Mouse (Mus musculus): Measurements from ENCODE around the gene Shisa8.

Shisa8 gene

GRCm38 (mm10) chr15:82223657-82224601, 11.3 kb upstream of the Shisa8 start, which contains the start of gene Tnfrsf13c:
Tnfrsf13c (minus strand) TSS chr15:82224369.
- DNase-seq (ENCODE audit: inconsistent age in 2 of 2, low spot score in 1 of 2): no peak

DNA sequence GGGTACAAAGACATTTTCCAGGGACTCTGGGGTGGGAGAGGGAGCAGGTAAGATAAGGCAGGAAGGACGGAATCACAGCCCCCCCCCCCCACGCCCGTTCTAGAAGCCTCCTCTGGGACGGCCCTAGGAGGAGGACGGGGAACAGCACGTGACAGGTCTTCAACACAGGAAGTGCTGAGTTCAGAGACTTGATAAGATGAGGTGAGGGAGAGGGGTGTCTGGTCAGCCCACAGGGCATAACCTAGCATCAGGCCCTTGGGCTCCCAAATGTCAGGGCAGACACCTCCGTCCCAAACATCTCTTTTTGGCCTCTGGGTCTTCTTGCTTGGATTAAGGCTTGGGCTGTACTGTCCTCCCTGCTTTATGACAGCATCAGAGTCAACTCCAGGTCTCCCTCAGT, 10.6 kb upstream of the Shisa8 start:
- no peak for DNase-seq (ENCODE audit: inconsistent age in 2 of 2, low spot score in 1 of 2)

DNA sequence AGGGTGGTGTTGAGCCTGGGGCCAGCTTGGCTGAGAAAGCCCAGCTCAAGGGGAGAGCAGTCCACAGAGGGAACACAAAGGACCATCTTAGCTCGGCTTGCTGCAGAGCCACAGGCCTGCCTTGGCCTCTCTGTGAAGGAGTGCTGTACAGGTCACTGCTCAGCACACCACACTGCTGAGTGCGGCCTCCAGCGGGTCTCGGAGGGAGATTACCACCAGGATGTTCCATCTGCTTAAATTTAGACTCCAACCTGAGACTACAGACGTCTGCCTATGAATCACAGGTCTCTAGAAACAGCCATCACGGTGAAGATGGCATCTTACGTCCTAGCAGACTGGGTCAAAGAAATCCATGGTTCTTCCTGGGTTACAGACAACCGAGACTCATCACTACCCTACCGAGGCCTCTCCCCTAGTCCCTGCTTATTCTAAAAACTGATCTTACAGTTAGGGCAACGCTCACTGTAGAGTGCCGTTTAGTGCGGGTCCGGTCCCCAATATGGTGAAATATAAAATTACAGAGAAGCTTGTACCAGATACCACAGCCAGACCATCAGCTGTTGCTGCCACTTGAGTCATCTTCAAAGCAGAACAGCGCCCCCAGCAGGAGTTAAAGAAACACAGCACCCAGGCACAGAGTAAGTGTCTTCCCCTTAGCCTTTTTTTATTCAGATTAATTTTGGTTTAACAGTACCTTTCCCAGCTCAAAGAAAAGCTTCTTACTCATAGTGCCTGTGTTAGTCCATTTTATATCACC, 8.7 kb upstream of the Shisa8 start:
- no peak for DNase-seq (ENCODE audit: inconsistent age in 2 of 2, low spot score in 1 of 2)

DNA sequence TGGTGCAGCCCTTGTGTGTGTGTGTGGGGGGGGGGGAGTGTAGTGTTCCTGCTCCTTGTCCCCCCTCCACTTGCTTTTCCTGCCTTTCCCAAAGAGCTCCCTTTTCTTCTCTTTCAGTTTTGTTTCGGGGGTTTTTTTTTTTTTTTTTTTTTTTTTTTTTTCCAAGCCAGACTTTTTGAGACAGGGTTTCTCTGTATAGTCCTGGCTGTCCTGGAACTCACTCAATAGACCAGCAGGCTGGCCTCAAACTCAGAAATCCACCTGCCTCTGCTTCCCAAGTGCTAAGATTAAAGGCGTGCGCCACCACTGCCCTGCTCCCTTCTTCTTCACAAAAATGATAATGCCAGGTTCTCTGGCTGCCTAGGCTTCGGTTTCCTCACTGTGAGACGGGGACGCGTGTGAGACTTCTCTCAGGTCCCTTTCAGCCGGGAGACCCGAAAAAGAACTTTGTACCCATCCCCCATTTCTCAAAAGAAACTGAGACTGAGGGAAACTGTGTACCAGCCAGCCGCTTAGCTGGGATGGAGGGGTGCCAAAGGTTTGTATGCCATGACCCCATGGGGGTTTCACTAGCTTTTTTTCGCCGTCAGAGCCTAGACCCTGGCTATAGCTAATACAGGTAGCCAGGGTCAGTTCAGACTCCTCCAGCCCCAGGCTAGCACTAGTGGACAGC, 7.5 kb upstream of the Shisa8 start:
- DNase-seq (ENCODE audit: inconsistent age in 2 of 2, low spot score in 1 of 2): no peak

GRCm38 (mm10) chr15:82218778-82219666, 6.4 kb upstream of the Shisa8 start:
- DNase-seq (ENCODE audit: inconsistent age in 2 of 2, low spot score in 1 of 2): no peak

DNA sequence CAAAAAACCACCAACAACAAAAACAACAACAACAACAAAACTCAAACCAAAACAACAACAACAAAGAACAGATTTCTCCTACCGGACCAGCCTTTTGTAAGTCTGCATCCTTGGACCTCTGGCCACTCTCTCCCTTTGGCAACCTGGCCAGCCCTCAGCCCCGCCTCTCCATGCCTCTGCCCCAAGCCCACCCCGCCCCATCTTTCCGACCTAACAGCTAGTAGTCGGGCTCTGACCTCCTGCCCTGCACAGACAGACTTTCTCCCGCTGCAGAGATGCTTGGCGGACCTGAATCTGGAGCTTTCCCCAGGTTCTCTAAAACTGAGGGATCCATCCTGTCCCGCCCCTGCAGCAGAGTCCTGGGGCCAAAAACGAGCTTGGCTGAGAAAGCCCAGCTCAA, 5.4 kb upstream of the Shisa8 start:
- no peak for DNase-seq (ENCODE audit: inconsistent age in 2 of 2, low spot score in 1 of 2)

DNA sequence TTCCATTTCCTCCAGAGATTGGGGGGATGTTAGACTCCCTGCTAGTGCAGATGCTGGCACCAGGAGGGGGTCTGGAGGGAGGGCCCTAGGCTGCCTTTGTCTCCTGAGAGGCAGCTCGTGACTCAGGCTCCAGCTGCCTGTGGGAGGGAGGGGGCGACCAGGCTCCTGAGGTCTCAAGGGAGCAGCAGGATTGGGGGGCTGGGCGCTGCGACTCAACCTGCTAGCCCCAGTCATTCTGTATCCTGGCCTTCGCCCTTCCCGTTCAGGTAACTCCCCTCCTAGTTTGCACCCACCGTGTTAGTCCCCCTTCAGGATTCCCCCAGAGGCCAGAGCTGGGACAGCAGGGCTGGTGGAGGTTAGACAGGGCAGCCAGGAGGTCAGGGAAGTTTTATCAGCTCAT, 4.4 kb upstream of the Shisa8 start:
- no peak for DNase-seq (ENCODE audit: inconsistent age in 2 of 2, low spot score in 1 of 2)

- DNase-seq (ENCODE audit: inconsistent age in 2 of 2, low spot score in 1 of 2): no peak
Observed at GRCm38 (mm10) chr15:82216142-82216827, 3.7 kb upstream of the Shisa8 start.

- DNase-seq (ENCODE audit: inconsistent age in 2 of 2, low spot score in 1 of 2): no peak
Observed at GRCm38 (mm10) chr15:82215332-82216046, 2.9 kb upstream of the Shisa8 start.

DNA sequence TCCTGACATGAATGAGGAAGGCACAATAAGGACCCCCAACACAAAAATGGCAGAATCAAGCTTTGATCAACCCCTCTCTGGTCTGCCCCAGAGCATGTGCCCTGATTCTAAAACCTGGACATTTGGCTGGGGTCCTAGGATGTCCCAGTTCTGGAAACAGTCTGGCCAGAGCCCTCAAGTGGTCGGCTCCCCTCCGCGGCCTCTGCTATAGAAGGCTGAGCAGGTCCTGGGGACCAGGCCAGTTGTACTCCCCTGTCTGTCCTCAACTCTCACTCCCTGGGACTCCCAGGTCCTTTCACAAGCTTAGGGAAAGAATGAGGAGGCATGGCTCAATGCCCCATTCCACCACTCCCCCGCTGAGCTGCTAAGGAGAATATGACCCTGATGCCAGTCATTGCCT, 607 bp upstream of the Shisa8 start:
- no peak for DNase-seq (ENCODE audit: inconsistent age in 2 of 2, low spot score in 1 of 2)

DNA sequence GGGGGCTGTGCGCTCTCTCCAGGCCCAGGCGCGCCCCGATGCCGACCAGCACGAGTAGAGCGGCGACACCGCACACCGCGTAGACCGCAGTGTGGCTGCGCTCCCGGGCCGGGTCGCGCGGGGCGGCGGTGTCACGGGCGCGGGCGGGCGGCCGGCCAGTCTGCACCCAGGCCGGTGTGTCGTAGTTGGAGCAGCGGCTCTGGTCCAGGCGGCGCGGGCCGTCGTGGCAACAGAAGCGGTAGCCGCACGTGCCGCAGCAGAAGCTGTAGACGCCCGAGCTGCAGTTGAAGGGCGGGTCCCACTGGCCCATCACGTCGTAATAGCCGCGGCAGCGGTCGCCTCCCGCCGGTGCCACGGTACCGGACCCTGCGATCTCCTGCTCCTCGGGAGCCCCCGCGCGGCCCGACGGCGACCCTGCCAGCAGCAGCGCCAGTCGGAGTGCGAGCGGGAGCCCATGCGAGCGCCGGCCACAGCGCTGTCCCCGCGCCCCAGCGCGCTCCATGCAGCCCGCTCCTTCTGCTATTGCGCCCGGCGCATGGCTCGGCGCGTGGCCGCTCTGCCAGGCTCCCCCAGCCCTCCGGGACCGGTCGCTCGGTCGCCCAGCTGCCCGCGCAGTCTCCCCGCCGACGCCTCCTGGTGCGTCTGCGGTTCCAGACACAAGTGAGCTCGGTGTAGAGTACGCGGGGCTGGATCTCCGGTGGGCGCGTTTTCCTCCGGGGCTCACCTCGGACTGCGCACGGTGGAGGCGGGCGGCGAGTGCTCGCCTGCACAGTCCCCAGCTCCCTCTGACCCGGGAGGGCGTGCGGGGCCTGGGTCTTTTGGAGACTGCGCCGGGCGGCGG, 484 bp downstream of the Shisa8 start:
- DNase-seq (ENCODE audit: inconsistent age in 2 of 2, low spot score in 1 of 2): peak in 1 of 2 experiments; percentile 55

- DNase-seq (ENCODE audit: inconsistent age in 2 of 2, low spot score in 1 of 2): no peak
Observed at GRCm38 (mm10) chr15:82211281-82211680, 1.3 kb downstream of the Shisa8 start.

DNA sequence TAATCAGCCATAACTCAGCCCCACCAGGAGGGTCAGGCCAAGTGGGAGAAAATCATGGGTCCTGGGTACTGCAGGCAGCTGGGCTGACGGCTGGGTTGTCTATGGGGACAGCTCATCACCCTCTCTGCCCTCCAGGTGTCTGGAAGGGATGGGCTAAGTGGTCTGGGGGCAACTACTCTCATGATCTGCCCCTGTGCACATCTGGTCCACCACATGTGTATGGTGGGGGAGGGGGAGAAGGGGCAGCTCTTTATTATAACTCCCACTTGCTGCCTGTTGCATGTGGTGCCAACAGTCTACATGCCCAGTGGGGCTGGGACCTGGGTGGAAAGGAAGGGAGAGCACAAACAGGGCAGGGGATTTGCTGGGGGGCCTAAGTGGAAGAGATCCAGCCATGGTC, 1.8 kb downstream of the Shisa8 start:
- DNase-seq (ENCODE audit: inconsistent age in 2 of 2, low spot score in 1 of 2): no peak

DNA sequence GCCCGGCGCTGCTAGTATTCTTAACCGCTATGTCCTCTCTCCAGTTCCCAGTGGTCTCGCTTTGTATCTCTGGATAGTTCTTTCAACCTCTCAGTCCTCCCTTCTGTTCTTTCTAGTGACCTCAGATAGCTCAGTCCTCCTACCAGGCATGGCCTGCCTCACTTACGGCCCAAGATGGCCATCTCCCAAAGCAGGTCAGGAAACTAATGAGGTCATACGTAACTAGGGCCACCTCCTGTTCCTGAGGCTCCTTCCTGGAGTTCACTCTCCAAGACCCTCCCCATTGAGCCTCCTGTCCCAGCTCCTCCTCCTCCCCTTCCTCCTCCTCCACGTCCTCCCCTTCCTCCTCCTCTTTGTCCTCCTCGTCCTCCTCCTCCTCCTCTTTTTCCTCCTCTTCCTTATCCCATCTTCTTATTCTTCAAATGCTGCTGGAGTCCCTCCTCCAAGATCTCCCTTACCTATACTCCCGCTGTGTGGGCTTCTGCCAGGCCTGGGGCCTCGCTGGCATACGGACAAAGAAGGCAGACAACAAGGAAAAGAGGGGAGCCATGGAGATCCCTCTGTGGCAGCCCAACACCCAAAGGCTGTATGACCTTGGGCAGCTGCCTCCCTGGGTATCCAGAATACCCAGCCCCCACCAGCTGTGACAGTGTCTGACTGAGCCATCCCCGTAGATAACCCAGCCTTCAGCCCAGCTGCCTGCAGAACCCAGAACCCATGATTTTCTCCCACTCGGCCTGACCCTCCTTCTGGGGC, 3.1 kb downstream of the Shisa8 start:
- no peak for DNase-seq (ENCODE audit: inconsistent age in 2 of 2, low spot score in 1 of 2)

- no peak for DNase-seq (ENCODE audit: inconsistent age in 2 of 2, low spot score in 1 of 2)
Observed at GRCm38 (mm10) chr15:82208307-82208706, 4.3 kb downstream of the Shisa8 start.

DNA sequence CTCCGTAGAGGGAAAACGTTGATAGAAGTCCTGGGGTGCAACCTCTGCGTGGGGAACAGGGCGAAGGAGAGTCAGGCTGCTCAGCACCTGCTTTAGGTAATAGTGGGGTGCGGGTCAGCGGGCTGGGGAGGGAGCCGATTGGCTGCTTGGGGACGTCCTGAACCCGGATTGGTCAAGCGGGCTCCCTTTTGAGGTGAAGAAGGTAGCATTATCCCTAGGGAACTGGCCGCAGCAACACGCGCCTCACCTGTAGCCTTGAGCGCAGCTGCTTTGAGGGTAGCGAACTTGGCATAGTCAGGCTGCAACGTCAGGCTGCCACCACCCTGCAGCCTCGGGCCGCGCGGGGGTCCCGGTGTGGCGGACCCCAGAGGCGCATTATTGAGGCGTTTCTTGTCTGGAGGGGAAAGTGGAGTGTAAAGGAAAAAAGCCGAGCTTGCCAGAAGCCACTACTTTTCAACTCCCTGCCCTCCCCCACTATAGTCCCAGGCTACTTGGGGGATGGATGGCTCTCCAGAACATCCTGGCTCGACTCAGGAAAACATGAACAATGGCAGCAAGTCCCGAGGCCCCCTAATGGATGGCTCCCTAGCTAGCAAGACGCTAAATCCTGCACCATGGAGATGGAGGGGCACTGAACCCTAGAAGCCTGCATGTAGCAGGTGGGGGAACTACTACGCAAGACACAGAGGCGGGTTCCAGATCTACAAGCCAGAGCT, 5.0 kb downstream of the Shisa8 start:
- DNase-seq (ENCODE audit: inconsistent age in 2 of 2, low spot score in 1 of 2): no peak

- no peak for DNase-seq (ENCODE audit: inconsistent age in 2 of 2, low spot score in 1 of 2)
Observed at GRCm38 (mm10) chr15:82207105-82207459, 5.5 kb downstream of the Shisa8 start.
